Mouse (Mus musculus) kidney, adult 11 months (tissue): Measurements from ENCODE around the gene Fbxo30.

Experiments
- DNase-seq: peaks from one replicate; pipeline ENCODE4 v3.0.0; 2022

Fbxo30 gene

GRCm38 (mm10) chr10:11323202-11323898 lies 42.2 kb downstream of the Fbxo30 start:
- DNase-seq = no peak

GRCm38 (mm10) chr10:11326526-11326925 lies 45.4 kb downstream of the Fbxo30 start:
- DNase-seq = no peak

- peak; percentile 80 for DNase-seq
Measured at GRCm38 (mm10) chr10:11343205-11344141, 62.3 kb downstream of the Fbxo30 start, which contains the start of gene Epm2a. Gene Epm2a (plus strand): TSS chr10:11343404.

GRCm38 (mm10) chr10:11344536-11345468 lies 63.7 kb downstream of the Fbxo30 start:
- no peak for DNase-seq
